Mouse (Mus musculus): ENCODE measurements around the gene Olfm4. TPM values are rescaled to one million over a fixed set of nuclear protein-coding genes. Genes with fewer than 3 reads are reported as not detected.

Olfm4 gene
- polyA plus RNA-seq, 1 experiment from 2014 or later: 0.82 TPM

DNA sequence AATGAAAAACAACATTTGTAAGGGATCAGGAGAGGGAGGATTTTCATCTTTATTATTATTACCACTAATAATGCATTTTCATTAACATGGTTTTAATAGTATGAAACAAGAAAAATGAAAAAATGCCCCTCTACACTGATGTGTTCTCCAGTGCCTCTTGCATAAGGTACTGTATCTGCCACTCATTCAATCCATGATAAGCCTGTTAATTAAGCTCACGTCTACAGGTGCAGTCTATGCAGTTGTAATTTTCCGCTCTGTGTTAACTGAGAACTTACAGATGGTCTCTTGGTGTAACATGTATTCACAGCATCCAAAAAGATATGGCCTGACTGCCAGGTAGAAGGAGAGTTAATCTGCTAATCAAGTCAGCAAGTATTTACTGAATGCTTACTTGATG lies 22.3 kb upstream of the Olfm4 start:
- DNase-seq (no peak), ATAC-seq (ENCODE audit: insufficient read depth) (no peak)
- H3K27me3 ChIP-seq (ENCODE audit: insufficient read depth, low read length): no peaks in the 10 kb centered on the region
- H3K9me3 ChIP-seq (ENCODE audit: low read depth, low read length): no peaks in the 10 kb centered on the region
- no peak overlapping the region for H3K4me2 ChIP-seq
- no peaks in the 10 kb centered on the region for H3K4me1 ChIP-seq (ENCODE audit: insufficient read depth)
- no peak for TF ChIP-seq CTCF (IDR thresholded peaks at IDR 0.05; ENCODE audit: low read depth)
- H3K36me3 ChIP-seq (ENCODE audit: insufficient read depth): no peaks in the 10 kb centered on the region
- 89% methylated on average over 2 of the region's 2 CpGs for WGBS
- H3K27ac ChIP-seq (ENCODE audit: low read depth): no peak overlapping the region
- no peak overlapping the region for H3K4me3 ChIP-seq (ENCODE audit: low read depth, low read length)
- no peak overlapping the region for H3K9ac ChIP-seq

DNA sequence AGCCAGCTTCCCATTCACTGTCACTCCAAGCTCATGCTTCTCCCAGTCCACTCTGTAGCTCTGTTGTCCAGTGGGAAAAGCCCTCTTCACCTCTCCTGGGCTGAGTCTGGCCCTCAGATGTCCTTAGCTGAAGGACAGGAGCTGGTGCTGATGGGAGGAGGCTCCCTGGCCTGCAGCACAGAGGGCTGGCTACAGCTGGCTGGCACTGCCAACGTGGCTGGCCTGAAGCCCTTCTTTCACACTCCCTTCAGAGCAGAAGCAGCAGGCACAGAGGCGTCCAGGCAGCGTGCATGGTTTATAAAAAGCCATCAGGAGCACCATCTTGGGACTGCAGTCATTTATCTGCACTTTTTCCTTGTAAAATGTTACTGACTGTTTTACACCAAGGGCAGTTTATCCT lies 13.7 kb upstream of the Olfm4 start:
- TF ChIP-seq CTCF (IDR thresholded peaks at IDR 0.05; ENCODE audit: low read depth): no peak
- ATAC-seq (ENCODE audit: insufficient read depth) (no peak), DNase-seq (no peak)
- Histone ChIP-seq H3K4me2 (no peak overlapping the region), H3K9ac (no peak overlapping the region), H3K9me3 (ENCODE audit: low read depth, low read length) (no peaks in the 10 kb centered on the region), H3K4me1 (ENCODE audit: insufficient read depth) (no peaks in the 10 kb centered on the region), H3K27me3 (ENCODE audit: insufficient read depth, low read length) (no peaks in the 10 kb centered on the region), H3K36me3 (ENCODE audit: insufficient read depth) (no peaks in the 10 kb centered on the region), H3K27ac (ENCODE audit: low read depth) (no peak overlapping the region), H3K4me3 (ENCODE audit: low read depth, low read length) (no peak overlapping the region)
- WGBS: 62% methylated on average over 3 of the region's 3 CpGs

DNA sequence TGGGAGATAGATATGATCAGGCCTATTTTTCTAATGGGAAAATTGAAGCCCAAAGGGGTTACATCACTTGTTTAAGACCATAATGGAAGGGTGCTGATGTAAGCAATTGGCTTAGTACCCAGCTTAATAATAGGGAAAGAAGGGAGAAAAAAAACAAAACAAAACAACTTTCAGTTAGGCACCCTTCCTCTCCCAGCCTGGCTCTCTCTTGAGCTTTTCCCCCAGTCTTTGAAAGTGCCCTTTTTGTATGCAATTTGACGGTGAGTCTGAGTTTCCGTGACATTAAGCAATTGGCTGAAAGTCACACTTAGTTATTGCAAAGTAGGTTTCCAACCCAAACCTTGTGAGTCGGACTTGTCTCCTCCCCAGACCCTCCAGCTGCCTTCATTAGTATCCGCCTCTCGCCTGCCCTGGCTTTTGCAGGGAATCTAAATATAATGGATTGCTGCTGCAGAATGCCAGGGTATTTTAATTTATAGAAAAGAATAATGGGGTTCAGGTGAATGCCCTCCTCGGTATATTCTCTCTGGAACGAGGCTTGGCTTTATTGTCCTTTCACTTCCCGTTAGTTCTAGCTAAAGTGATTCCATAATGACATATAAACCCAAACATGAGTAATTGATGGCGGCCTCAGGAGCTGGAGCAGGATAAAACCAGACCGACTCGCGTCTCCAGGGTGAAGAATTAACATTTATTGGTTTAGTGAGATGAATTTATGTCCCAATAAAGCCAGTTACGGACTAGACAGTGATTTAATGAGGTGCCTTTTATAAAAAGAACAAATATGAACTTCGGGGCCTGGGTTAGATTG lies 12.7 kb upstream of the Olfm4 start:
- DNase-seq (no peak), ATAC-seq (ENCODE audit: insufficient read depth) (no peak)
- Histone ChIP-seq H3K4me1 (ENCODE audit: insufficient read depth) (no peaks in the 10 kb centered on the region), H3K9me3 (ENCODE audit: low read depth, low read length) (no peaks in the 10 kb centered on the region), H3K9ac (no peak overlapping the region), H3K27me3 (ENCODE audit: insufficient read depth, low read length) (no peaks in the 10 kb centered on the region), H3K36me3 (ENCODE audit: insufficient read depth) (no peaks in the 10 kb centered on the region), H3K27ac (ENCODE audit: low read depth) (no peak overlapping the region), H3K4me3 (ENCODE audit: low read depth, low read length) (no peak overlapping the region), H3K4me2 (no peak overlapping the region)
- no peak for TF ChIP-seq CTCF (IDR thresholded peaks at IDR 0.05; ENCODE audit: low read depth)
- WGBS: 63% methylated on average over 14 of the region's 14 CpGs

DNA sequence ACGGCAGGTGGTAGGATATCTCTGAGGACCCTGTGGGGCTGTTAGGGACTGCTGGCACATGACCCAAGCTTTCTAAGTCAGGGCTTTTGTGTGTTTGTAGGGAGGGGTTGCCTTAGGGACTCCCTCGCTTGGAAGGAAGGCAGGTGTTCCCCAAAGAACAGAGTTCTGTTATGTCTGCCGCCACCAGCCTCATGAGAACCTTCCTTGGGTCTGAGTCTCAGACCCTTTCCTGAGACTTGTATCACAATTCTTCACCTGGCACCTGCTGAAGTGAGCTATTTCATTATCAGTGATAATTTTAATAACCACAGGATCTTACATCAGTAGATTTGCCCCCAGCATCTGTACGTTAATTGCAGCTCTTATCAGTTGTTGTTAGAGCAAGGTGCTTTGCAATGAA lies 2.4 kb upstream of the Olfm4 start:
- TF ChIP-seq CTCF (IDR thresholded peaks at IDR 0.05; ENCODE audit: low read depth): no peak
- Histone ChIP-seq H3K27ac (ENCODE audit: low read depth) (no peak overlapping the region), H3K9me3 (ENCODE audit: low read depth, low read length) (no peaks in the 10 kb centered on the region), H3K27me3 (ENCODE audit: insufficient read depth, low read length) (no peaks in the 10 kb centered on the region), H3K4me1 (ENCODE audit: insufficient read depth) (no peaks in the 10 kb centered on the region), H3K9ac (no peak overlapping the region), H3K4me3 (ENCODE audit: low read depth, low read length) (no peak overlapping the region), H3K36me3 (ENCODE audit: insufficient read depth) (no peaks in the 10 kb centered on the region), H3K4me2 (no peak overlapping the region)
- WGBS: 78% methylated on average over 4 of the region's 4 CpGs
- ATAC-seq (ENCODE audit: insufficient read depth) (no peak), DNase-seq (no peak)

DNA sequence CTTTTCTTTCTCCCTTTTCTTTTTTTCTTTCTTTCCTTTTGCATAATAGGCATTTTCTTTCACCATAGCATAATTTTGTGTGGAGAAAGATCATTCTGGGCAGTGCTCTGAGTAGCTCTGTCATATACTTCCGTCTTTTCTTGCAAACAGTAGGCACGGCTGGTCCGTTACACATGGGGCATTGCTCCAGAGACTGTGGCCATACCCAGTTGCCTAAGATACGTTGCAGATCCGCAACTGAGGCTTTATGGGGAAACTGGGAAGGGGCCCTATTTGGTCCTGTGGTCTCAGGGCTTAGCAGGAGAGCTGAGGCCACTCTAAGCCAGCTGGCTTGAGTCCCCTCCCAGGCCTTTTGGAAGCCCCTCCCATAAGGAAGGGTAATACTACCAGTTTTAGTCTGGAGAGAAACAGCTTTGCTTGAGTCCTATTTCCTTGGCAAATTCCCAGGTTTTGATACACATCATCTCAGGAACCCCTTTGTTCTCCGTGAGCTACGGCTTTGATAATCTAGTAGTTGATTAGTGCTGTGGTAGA lies 1.3 kb downstream of the Olfm4 start:
- DNase-seq (peak; percentile 27), ATAC-seq (ENCODE audit: insufficient read depth) (no peak)
- no peak overlapping the region for H3K9ac ChIP-seq
- H3K27ac ChIP-seq (ENCODE audit: low read depth): no peak overlapping the region
- H3K9me3 ChIP-seq (ENCODE audit: low read depth, low read length): no peaks in the 10 kb centered on the region
- no peaks in the 10 kb centered on the region for H3K27me3 ChIP-seq (ENCODE audit: insufficient read depth, low read length)
- TF ChIP-seq CTCF (IDR thresholded peaks at IDR 0.05; ENCODE audit: low read depth): no peak
- H3K4me2 ChIP-seq: no peak overlapping the region
- H3K36me3 ChIP-seq (ENCODE audit: insufficient read depth): no peaks in the 10 kb centered on the region
- no peak overlapping the region for H3K4me3 ChIP-seq (ENCODE audit: low read depth, low read length)
- WGBS: 75% methylated on average over 7 of the region's 7 CpGs
- H3K4me1 ChIP-seq (ENCODE audit: insufficient read depth): no peaks in the 10 kb centered on the region

DNA sequence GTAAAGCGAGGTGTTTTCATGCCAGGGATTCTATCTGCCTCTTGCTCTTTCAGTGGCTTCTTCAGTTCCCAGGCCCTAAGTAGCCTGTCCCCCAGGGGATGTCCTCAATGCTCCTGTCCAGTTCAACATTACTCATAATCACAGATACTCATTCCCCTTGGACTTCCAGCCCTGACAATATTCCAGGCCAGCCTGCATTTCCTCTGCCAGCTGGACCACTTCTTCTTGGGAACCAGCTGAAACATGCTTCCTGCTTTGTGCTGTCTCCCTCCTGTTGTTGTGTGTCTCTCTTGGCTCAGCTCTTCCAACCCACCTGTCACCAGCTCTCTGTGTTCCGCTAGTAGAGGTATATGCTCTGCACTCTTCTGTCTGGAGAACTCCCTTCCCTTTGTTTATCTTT lies 1.8 kb downstream of the Olfm4 start:
- H3K9ac ChIP-seq: no peak overlapping the region
- no peaks in the 10 kb centered on the region for H3K4me1 ChIP-seq (ENCODE audit: insufficient read depth)
- H3K36me3 ChIP-seq (ENCODE audit: insufficient read depth): no peaks in the 10 kb centered on the region
- no peak overlapping the region for H3K4me3 ChIP-seq (ENCODE audit: low read depth, low read length)
- no peak overlapping the region for H3K27ac ChIP-seq (ENCODE audit: low read depth)
- H3K27me3 ChIP-seq (ENCODE audit: insufficient read depth, low read length): no peaks in the 10 kb centered on the region
- ATAC-seq (ENCODE audit: insufficient read depth) (no peak), DNase-seq (no peak)
- no peaks in the 10 kb centered on the region for H3K9me3 ChIP-seq (ENCODE audit: low read depth, low read length)
- no peak for TF ChIP-seq CTCF (IDR thresholded peaks at IDR 0.05; ENCODE audit: low read depth)
- H3K4me2 ChIP-seq: no peak overlapping the region
- WGBS: 87% methylated on average over 2 of the region's 2 CpGs

DNA sequence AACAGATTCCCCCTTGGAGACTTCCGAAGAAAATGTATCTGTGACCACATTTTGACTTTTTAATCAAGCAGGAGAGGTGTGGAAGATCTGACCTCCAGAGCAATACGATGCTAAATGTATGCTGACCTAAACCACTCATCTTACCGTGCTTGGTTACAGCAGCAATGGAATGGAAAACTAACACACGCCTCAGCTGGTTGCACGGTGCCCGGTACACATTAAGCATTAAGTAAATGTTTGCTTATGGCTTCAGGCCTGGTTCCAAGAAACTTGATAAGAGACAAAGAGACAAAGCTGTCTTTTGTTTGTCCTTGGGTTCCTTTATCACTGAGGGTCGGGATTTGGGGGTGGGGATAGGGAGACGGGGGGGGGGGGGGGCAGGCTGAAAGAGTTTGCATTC lies 3.0 kb downstream of the Olfm4 start:
- Histone ChIP-seq H3K4me2 (no peak overlapping the region), H3K9me3 (ENCODE audit: low read depth, low read length) (no peaks in the 10 kb centered on the region), H3K4me1 (ENCODE audit: insufficient read depth) (no peaks in the 10 kb centered on the region), H3K36me3 (ENCODE audit: insufficient read depth) (no peaks in the 10 kb centered on the region), H3K4me3 (ENCODE audit: low read depth, low read length) (no peak overlapping the region), H3K27me3 (ENCODE audit: insufficient read depth, low read length) (no peaks in the 10 kb centered on the region), H3K9ac (no peak overlapping the region), H3K27ac (ENCODE audit: low read depth) (no peak overlapping the region)
- WGBS: 56% methylated on average over 8 of the region's 8 CpGs
- DNase-seq: peak; percentile 71
- no peak for TF ChIP-seq CTCF (IDR thresholded peaks at IDR 0.05; ENCODE audit: low read depth)
- peak; percentile 65 for ATAC-seq (ENCODE audit: insufficient read depth)
